17 mouse cellular contexts compared by ENCODE assay signal in genomic region chr8:122287742-122288141, GRCm38 (mm10). TPM values are rescaled to one million over a fixed set of nuclear protein-coding genes. Genes with fewer than 3 reads are reported as not detected.
DNase-seq lines count a peak whose midpoint lies in the region; ATAC-seq and TF ChIP-seq lines count a peak whose summit lies in the region.
"Had no signal": no experiment of that assay in that cellular context is flagged by ENCODE, and none has a peak within 500 bp of the region (broad histone marks: within the 10 kb centered on the region; RNA-seq: fewer than 3 reads in every experiment).

No protein-coding gene starts in this region.

- DNase-seq in stomach, postnatal 0 days (ENCODE audit: low spot score) = no peak
- DNase-seq in liver, postnatal 0 days = no peak
- no peak for DNase-seq in embryo, embryonic 10.5 days (ENCODE audit: low spot score)
- DNase-seq: cerebellum, adult 11-12 months; gastrocnemius, postnatal 25 days; kidney, adult 11 months; kidney, postnatal 14 days; lung, embryonic 14.5 days; thymus, postnatal 4 days had no signal

- 0 out of 2 replicates have a peak overlapping the region, but pooled peaks have one; percentile 6 for H3K4me2 ChIP-seq in intestine, postnatal 0 days (replicated peaks; ENCODE audit: low read depth)
- no peak overlapping the region for H3K4me2 ChIP-seq in intestine, embryonic 16.5 days (ENCODE audit: low read depth, low read length)
- peak overlapping the region; percentile 16; the same call in 1 of the 2 replicates for H3K4me2 ChIP-seq in stomach, embryonic 15.5 days
- no peak overlapping the region for H3K4me2 ChIP-seq in stomach, postnatal 0 days (replicated peaks; ENCODE audit: low read depth)
- H3K4me2 ChIP-seq in liver, postnatal 0 days (ENCODE audit: low read depth, low read length) = peak overlapping the region; percentile 97
- H3K4me2 ChIP-seq: embryonic facial prominence, embryonic 12.5 days; hindbrain, embryonic 13.5 days; lung, embryonic 14.5 days; neural tube, embryonic 12.5 days had no signal

- no peak overlapping the region for H3K4me3 ChIP-seq in intestine, postnatal 0 days (ENCODE audit: low read depth, low read length)
- no peak overlapping the region for H3K4me3 ChIP-seq in intestine, embryonic 16.5 days (ENCODE audit: low read length)
- H3K4me3 ChIP-seq in stomach, embryonic 15.5 days (replicated peaks) = no peak overlapping the region
- H3K4me3 ChIP-seq in stomach, postnatal 0 days (ENCODE audit: low read depth, low read length) = no peak overlapping the region
- peak overlapping the region; percentile 21 for H3K4me3 ChIP-seq in liver, postnatal 0 days (ENCODE audit: low read depth, low read length)
- H3K4me3 ChIP-seq: embryonic facial prominence, embryonic 12.5 days; hindbrain, embryonic 13.5 days; neural tube, embryonic 12.5 days had no signal

- H3K9me3 ChIP-seq in intestine, postnatal 0 days (ENCODE audit: control insufficient read depth) = no peaks in the 10 kb centered on the region
- no peaks in the 10 kb centered on the region for H3K9me3 ChIP-seq in intestine, embryonic 16.5 days (ENCODE audit: control insufficient read depth, low read length)
- no peaks in the 10 kb centered on the region for H3K9me3 ChIP-seq in stomach, embryonic 15.5 days
- no peaks in the 10 kb centered on the region for H3K9me3 ChIP-seq in stomach, postnatal 0 days (ENCODE audit: control insufficient read depth, low read length)
- no peaks in the 10 kb centered on the region for H3K9me3 ChIP-seq in liver, postnatal 0 days (ENCODE audit: low read length)
- H3K9me3 ChIP-seq: embryonic facial prominence, embryonic 12.5 days; hindbrain, embryonic 13.5 days; neural tube, embryonic 12.5 days had no signal

- H3K36me3 ChIP-seq in intestine, postnatal 0 days (ENCODE audit: control insufficient read depth, insufficient read depth) = no peaks in the 10 kb centered on the region; the same call in 1 of the 2 replicates
- no peaks in the 10 kb centered on the region for H3K36me3 ChIP-seq in intestine, embryonic 16.5 days (ENCODE audit: control insufficient read depth, insufficient read depth, low read length)
- no peaks in the 10 kb centered on the region for H3K36me3 ChIP-seq in stomach, embryonic 15.5 days
- H3K36me3 ChIP-seq in stomach, postnatal 0 days (ENCODE audit: control insufficient read depth, insufficient read depth, low read length) = no peaks in the 10 kb centered on the region
- peaks cover 45% of the 10 kb centered on the region for H3K36me3 ChIP-seq in liver, postnatal 0 days (replicated peaks; ENCODE audit: insufficient read depth, low read length)
- H3K36me3 ChIP-seq: embryonic facial prominence, embryonic 12.5 days; hindbrain, embryonic 13.5 days; neural tube, embryonic 12.5 days had no signal

- WGBS in intestine, postnatal 0 days = 64% methylated on average over 8 of the region's 8 CpGs
- 65% methylated on average over 8 of the region's 8 CpGs for WGBS in intestine, embryonic 16.5 days
- WGBS in stomach, embryonic 15.5 days = 68% methylated on average over 8 of the region's 8 CpGs
- 67% methylated on average over 8 of the region's 8 CpGs for WGBS in stomach, postnatal 0 days
- WGBS in liver, postnatal 0 days (ENCODE audit: insufficient replicate concordance) = 54% methylated on average over 8 of the region's 8 CpGs

- H3K9ac ChIP-seq in intestine, postnatal 0 days (ENCODE audit: low read depth, low read length) = no peak overlapping the region
- H3K9ac ChIP-seq in intestine, embryonic 16.5 days (ENCODE audit: low read depth, low read length) = no peak overlapping the region
- no peak overlapping the region for H3K9ac ChIP-seq in stomach, embryonic 15.5 days
- H3K9ac ChIP-seq in stomach, postnatal 0 days (ENCODE audit: low read length) = no peak overlapping the region; the same call in 1 of the 2 replicates
- H3K9ac ChIP-seq in liver, postnatal 0 days (replicated peaks) = peak overlapping the region; percentile 45; the same call in 1 of the 2 replicates
- H3K9ac ChIP-seq: embryonic facial prominence, embryonic 12.5 days; hindbrain, embryonic 13.5 days; lung, embryonic 14.5 days; neural tube, embryonic 12.5 days had no signal

- H3K27ac ChIP-seq in intestine, postnatal 0 days (ENCODE audit: low read depth, low read length) = no peak overlapping the region
- no peak overlapping the region for H3K27ac ChIP-seq in intestine, embryonic 16.5 days (ENCODE audit: low read length)
- no peak overlapping the region for H3K27ac ChIP-seq in stomach, embryonic 15.5 days
- H3K27ac ChIP-seq in stomach, postnatal 0 days (replicated peaks) = no peak overlapping the region
- H3K27ac ChIP-seq in liver, postnatal 0 days (ENCODE audit: low read depth) = peak overlapping the region; percentile 93
- H3K27ac ChIP-seq: embryonic facial prominence, embryonic 12.5 days; hindbrain, embryonic 13.5 days; neural tube, embryonic 12.5 days had no signal

- 0 out of 2 replicates have a peak, but pooled peaks cover 22% of the 10 kb centered on the region for H3K4me1 ChIP-seq in intestine, postnatal 0 days (replicated peaks; ENCODE audit: control insufficient read depth, insufficient read depth, low read length)
- peaks cover 68% of the 10 kb centered on the region for H3K4me1 ChIP-seq in intestine, embryonic 16.5 days (ENCODE audit: control insufficient read depth, insufficient read depth, low read length)
- H3K4me1 ChIP-seq in stomach, embryonic 15.5 days = peaks cover 54% of the 10 kb centered on the region
- peaks cover 7% of the 10 kb centered on the region; the same call in 1 of the 2 replicates for H3K4me1 ChIP-seq in stomach, postnatal 0 days (replicated peaks; ENCODE audit: control insufficient read depth, insufficient read depth)
- H3K4me1 ChIP-seq in liver, postnatal 0 days (ENCODE audit: insufficient read depth) = peaks cover 85% of the 10 kb centered on the region

- no peak for ATAC-seq in intestine, postnatal 0 days
- ATAC-seq in intestine, embryonic 16.5 days = no peak
- no peak for ATAC-seq in stomach, embryonic 15.5 days (ENCODE audit: insufficient read depth, low FRiP score, low read depth)
- ATAC-seq in stomach, postnatal 0 days (ENCODE audit: low FRiP score, low TSS enrichment) = no peak
- ATAC-seq in erythroid progenitor cell, adult 5-6 weeks (replicated peaks; ENCODE audit: low FRiP score, poor library complexity, severe bottlenecking) = peak; percentile 11; the same call in 1 of the 2 replicates
- ATAC-seq in liver, postnatal 0 days = no peak
- no peak for ATAC-seq in activated CD4-positive, CD25-positive, alpha-beta regulatory T cell, adult 4 months

- no peak for TF ChIP-seq EP300 in stomach, postnatal 0 days (optimal IDR thresholded peaks at IDR 0.05)
- peak; percentile 50; the same call in 1 of the 2 replicates for TF ChIP-seq EP300 in liver, postnatal 0 days (IDR thresholded peaks at IDR 0.05; ENCODE audit: low read depth)

- TF ChIP-seq CTCF in intestine, postnatal 0 days (IDR thresholded peaks at IDR 0.05; ENCODE audit: low read depth) = no peak
- no peak for TF ChIP-seq CTCF in stomach, postnatal 0 days (IDR thresholded peaks at IDR 0.05; ENCODE audit: low read depth)
- no peak for TF ChIP-seq CTCF in liver, postnatal 0 days (IDR thresholded peaks at IDR 0.05; ENCODE audit: low read depth)

- no peaks in the 10 kb centered on the region for H3K27me3 ChIP-seq in intestine, postnatal 0 days (replicated peaks; ENCODE audit: control insufficient read depth, insufficient read depth, low read length)
- no peaks in the 10 kb centered on the region for H3K27me3 ChIP-seq in intestine, embryonic 16.5 days (replicated peaks; ENCODE audit: control insufficient read depth, insufficient read depth, low read length)
- H3K27me3 ChIP-seq in stomach, embryonic 15.5 days (replicated peaks) = no peaks in the 10 kb centered on the region
- no peaks in the 10 kb centered on the region for H3K27me3 ChIP-seq in stomach, postnatal 0 days (ENCODE audit: control insufficient read depth, insufficient read depth, low read length)
- no peaks in the 10 kb centered on the region for H3K27me3 ChIP-seq in liver, postnatal 0 days (ENCODE audit: insufficient read depth, low read length)

RNA-seq across cellular contexts. Expression of gene Zfpm1, which starts 5.8 kb away (rescaled TPM):
- polyA plus RNA-seq in intestine, postnatal 0 days (2015; fragmentation: Nextera tagmentation; extraction: Ambion mirVana) = 7.7 and 9.8 TPM in 2 replicates
- polyA plus RNA-seq in intestine, embryonic 16.5 days (2015; fragmentation: Nextera tagmentation; extraction: Ambion mirVana) = 2.6 and 2.7 TPM in 2 replicates
- polyA plus RNA-seq in stomach, embryonic 15.5 days (2015; fragmentation: Nextera tagmentation; extraction: Ambion mirVana) = 5.6 and 5.7 TPM in 2 replicates
- 2.3 and 2.8 TPM in 2 replicates for polyA plus RNA-seq in stomach, postnatal 0 days (2015; fragmentation: Nextera tagmentation; extraction: Ambion mirVana)
- total RNA-seq in erythroid progenitor cell, adult 5-6 weeks (2015; ENCODE audit: low replicate concordance) = 176 and 254 TPM in 2 replicates
- total RNA-seq in erythroid progenitor cell, adult 5-6 weeks (2017; ENCODE audit: low replicate concordance) = 303 and 467 TPM in 2 replicates
- 5.7 and 6.9 TPM in 2 replicates for polyA plus RNA-seq in liver, postnatal 0 days (2015; fragmentation: Nextera tagmentation; extraction: Ambion mirVana)
- polyA plus RNA-seq in activated CD4-positive, CD25-positive, alpha-beta regulatory T cell, adult 4 months (2017; shearing (Covaris generic)) = 1 to 10 TPM; 1.7 to 2.2 TPM

Comparison
In these comparisons a context has a peak if more than half of its experiments do, and no peak if none do; other contexts are left out.
1. H3K4me2 ChIP-seq: peak in intestine, postnatal 0 days (single experiment), stomach, embryonic 15.5 days (single experiment) and liver, postnatal 0 days (single experiment); none in intestine, embryonic 16.5 days (single experiment) and stomach, postnatal 0 days (single experiment).